Mouse (Mus musculus) midbrain, embryonic 12.5 days (tissue): Measurements from ENCODE around the gene Fez1. TPM values are rescaled to one million over a fixed set of nuclear protein-coding genes. Genes with fewer than 3 reads are reported as not detected.

Source experiments
- ATAC-seq: fragments of 200-750 bp; cut with Nextera tagmentation; 2 replicates; pipeline ENCODE4 v1.8.0; 2017; ENCODE audit warnings: low read depth, moderate TSS enrichment, moderate library complexity; ENCODE audit not compliant: low FRiP score
- H3K27ac ChIP-seq: fragments of 300-500 bp; sonication (generic); replicated peaks from 2 replicates; pipeline ENCODE4 v1.5.1; 2016; ENCODE audit warnings: mild to moderate bottlenecking
- H3K27me3 ChIP-seq: fragments of 300-500 bp; sonication (generic); 2 replicates; pipeline ENCODE4 v1.6.1; 2016; ENCODE audit warnings: mild to moderate bottlenecking
- H3K36me3 ChIP-seq: fragments of 300-500 bp; sonication (generic); 2 replicates; pipeline ENCODE4 v1.6.1; 2016
- H3K4me1 ChIP-seq: fragments of 300-500 bp; sonication (generic); 2 replicates; pipeline ENCODE4 v1.6.1; 2016
- H3K4me2 ChIP-seq: fragments of 300-500 bp; sonication (generic); replicated peaks from 2 replicates; pipeline ENCODE4 v1.6.1; 2016; ENCODE audit warnings: mild to moderate bottlenecking, moderate library complexity
- H3K4me3 ChIP-seq: fragments of 300-500 bp; sonication (generic); 2 replicates; pipeline ENCODE4 v1.5.1; 2016; ENCODE audit warnings: mild to moderate bottlenecking
- H3K9ac ChIP-seq: fragments of 300-500 bp; sonication (generic); replicated peaks from 2 replicates; pipeline ENCODE4 v1.6.1; 2016; ENCODE audit warnings: mild to moderate bottlenecking, moderate library complexity
- H3K9me3 ChIP-seq: fragments of 300-500 bp; sonication (generic); 2 replicates; pipeline ENCODE4 v1.6.1; 2016; ENCODE audit warnings: mild to moderate bottlenecking
- WGBS: fragments of 180-500 bp; shearing (Covaris S2); methylation state at CpG from one replicate; pipeline ENCODE4 v1.1.7; 2016; 5-methylcytosine and 5-hydroxymethylcytosine counted together
- polyA plus RNA-seq: library from polyadenylated mRNA; unstranded; fragments of >200 nt; fragmentation: Nextera tagmentation; extraction: Ambion mirVana; gene quantifications from 2 replicates; pipeline ENCODE4 v1.2.1, GENCODE M21; 2016

The Fez1 gene
- polyA plus RNA-seq, 1 experiment from 2014 or later: 452 TPM

- Histone ChIP-seq H3K4me1 (no peaks in the 10 kb centered on the region), H3K4me2 (no peak overlapping the region), H3K4me3 (no peak overlapping the region), H3K9me3 (no peaks in the 10 kb centered on the region), H3K36me3 (peaks cover 22% of the 10 kb centered on the region), H3K9ac (no peak overlapping the region), H3K27me3 (no peaks in the 10 kb centered on the region), H3K27ac (no peak overlapping the region)
- ATAC-seq: no peak
- WGBS: 83% methylated on average over 4 of the region's 4 CpGs
Observed at GRCm38 (mm10) chr9:36905452-36905851, 83.8 kb downstream of the Fez1 start.

- no peaks in the 10 kb centered on the region for H3K27me3 ChIP-seq
- 0 out of 2 replicates have a peak overlapping the region, but pooled peaks have one; percentile 7 for H3K4me2 ChIP-seq
- peak; percentile 70 for ATAC-seq
- H3K9me3 ChIP-seq: no peaks in the 10 kb centered on the region
- H3K4me3 ChIP-seq: no peak overlapping the region
- H3K36me3 ChIP-seq: no peaks in the 10 kb centered on the region
- H3K4me1 ChIP-seq: peaks cover 16% of the 10 kb centered on the region
- no peak overlapping the region for H3K27ac ChIP-seq
- no peak overlapping the region for H3K9ac ChIP-seq
- WGBS: 4% methylated on average over 6 of the region's 6 CpGs
Observed at GRCm38 (mm10) chr9:36916362-36916761, 94.7 kb downstream of the Fez1 start.

- Histone ChIP-seq H3K27ac (no peak overlapping the region), H3K4me1 (peaks cover 21% of the 10 kb centered on the region), H3K4me3 (no peak overlapping the region), H3K9ac (no peak overlapping the region), H3K9me3 (no peaks in the 10 kb centered on the region), H3K27me3 (no peaks in the 10 kb centered on the region), H3K4me2 (no peak overlapping the region), H3K36me3 (no peaks in the 10 kb centered on the region)
- WGBS: 47% methylated on average over 5 of the region's 5 CpGs
- ATAC-seq: no peak
Observed at GRCm38 (mm10) chr9:36916915-36917314, 95.3 kb downstream of the Fez1 start.

GRCm38 (mm10) chr9:36918582-36918981 is 96.9 kb downstream of the Fez1 start:
- Histone ChIP-seq H3K4me3 (no peak overlapping the region), H3K27ac (no peak overlapping the region), H3K4me2 (no peak overlapping the region), H3K36me3 (0 out of 2 replicates have a peak, but pooled peaks cover 3% of the 10 kb centered on the region), H3K4me1 (peaks cover 29% of the 10 kb centered on the region), H3K9me3 (no peaks in the 10 kb centered on the region), H3K9ac (no peak overlapping the region), H3K27me3 (no peaks in the 10 kb centered on the region)
- 54% methylated on average over 3 of the region's 3 CpGs for WGBS
- no peak for ATAC-seq

- ATAC-seq: no peak
- Histone ChIP-seq H3K4me1 (peaks cover 29% of the 10 kb centered on the region), H3K9me3 (no peaks in the 10 kb centered on the region), H3K4me3 (no peak overlapping the region), H3K4me2 (no peak overlapping the region), H3K9ac (no peak overlapping the region), H3K27me3 (no peaks in the 10 kb centered on the region), H3K36me3 (0 out of 2 replicates have a peak, but pooled peaks cover 3% of the 10 kb centered on the region), H3K27ac (0 out of 2 replicates have a peak overlapping the region, but pooled peaks have one; percentile 39)
- 38% methylated on average over 4 of the region's 4 CpGs for WGBS
Observed at GRCm38 (mm10) chr9:36919472-36919871, 97.8 kb downstream of the Fez1 start.

- H3K4me2 ChIP-seq: no peak overlapping the region
- 0 out of 2 replicates have a peak, but pooled peaks cover 3% of the 10 kb centered on the region for H3K36me3 ChIP-seq
- peak; percentile 61 for ATAC-seq
- peaks cover 24% of the 10 kb centered on the region for H3K4me1 ChIP-seq
- H3K9me3 ChIP-seq: no peaks in the 10 kb centered on the region
- no peak overlapping the region for H3K4me3 ChIP-seq
- H3K27ac ChIP-seq: peak overlapping the region; percentile 58
- H3K9ac ChIP-seq: no peak overlapping the region
- 51% methylated on average over 13 of the region's 13 CpGs for WGBS
- no peaks in the 10 kb centered on the region for H3K27me3 ChIP-seq
Observed at GRCm38 (mm10) chr9:36921718-36922415, 100.2 kb downstream of the Fez1 start.

GRCm38 (mm10) chr9:36923753-36924152 is 102.1 kb downstream of the Fez1 start:
- H3K4me3 ChIP-seq: no peak overlapping the region
- no peak overlapping the region for H3K27ac ChIP-seq
- WGBS: 78% methylated on average over 5 of the region's 5 CpGs
- H3K27me3 ChIP-seq: no peaks in the 10 kb centered on the region
- H3K36me3 ChIP-seq: 0 out of 2 replicates have a peak, but pooled peaks cover 3% of the 10 kb centered on the region
- no peak for ATAC-seq
- no peak overlapping the region for H3K4me2 ChIP-seq
- H3K9me3 ChIP-seq: no peaks in the 10 kb centered on the region
- no peak overlapping the region for H3K9ac ChIP-seq
- H3K4me1 ChIP-seq: peaks cover 21% of the 10 kb centered on the region

Other genes starting within 250 kb of the Fez1 start
- gene Gm17689, start 239.2 kb upstream of the Fez1 start, polyA plus RNA-seq: not detected in 2 replicates
- gene A630095E13Rik, start 178.5 kb upstream of the Fez1 start, polyA plus RNA-seq: not detected in 2 replicates
- not detected in 2 replicates for gene Acrv1, start 128.6 kb upstream of the Fez1 start, polyA plus RNA-seq
- 38.3 and 39.5 TPM in 2 replicates for gene Chek1, start 94.8 kb upstream of the Fez1 start, polyA plus RNA-seq
- 132 and 165 TPM in 2 replicates for gene Stt3a, start 54.2 kb upstream of the Fez1 start, polyA plus RNA-seq
- gene Ei24, start 24.5 kb upstream of the Fez1 start, polyA plus RNA-seq: 107 and 109 TPM in 2 replicates